Comparison of ENCODE assay signal across 9 mouse cellular contexts in genomic region chr5:23419616-23420170, GRCm38 (mm10). TPM values are rescaled to one million over a fixed set of nuclear protein-coding genes. Genes with fewer than 3 reads are reported as not detected.
DNase-seq lines count a peak whose midpoint lies in the region; ATAC-seq and TF ChIP-seq lines count a peak whose summit lies in the region.
"Had no signal": no experiment of that assay in that cellular context is flagged by ENCODE, and none has a peak within 500 bp of the region (broad histone marks: within the 10 kb centered on the region; RNA-seq: fewer than 3 reads in every experiment).

No protein-coding gene starts in this region.

- H3K9me3 ChIP-seq in CH12.LX (replicated peaks; ENCODE audit: low read length) = no peaks in the 10 kb centered on the region
- no peaks in the 10 kb centered on the region for H3K9me3 ChIP-seq in hindbrain, embryonic 10.5 days
- H3K9me3 ChIP-seq in liver, postnatal 0 days (ENCODE audit: low read length) = no peaks in the 10 kb centered on the region

- H3K36me3 ChIP-seq in CH12.LX (replicated peaks in 1 of 2; ENCODE audit: control insufficient read depth in 1 of 2, insufficient read depth in 1 of 2, low read length in 1 of 2) = peaks cover 19 to 27% of the 10 kb centered on the region in 2 experiments
- H3K36me3 ChIP-seq in hindbrain, embryonic 10.5 days = peaks cover 32% of the 10 kb centered on the region
- peaks cover 21% of the 10 kb centered on the region for H3K36me3 ChIP-seq in liver, postnatal 0 days (replicated peaks; ENCODE audit: insufficient read depth, low read length)

- H3K9ac ChIP-seq in CH12.LX (ENCODE audit: insufficient read depth, low read depth) = peak overlapping the region; percentile 100
- no peak overlapping the region for H3K9ac ChIP-seq in liver, postnatal 0 days (replicated peaks)

- in situ Hi-C loops in CH12.LX (cut with MboI; ENCODE audit: low pct_ligation_motif_present, low pct_unique_long_range_greater_than_20kb, low sequenced_read_pairs) = loop anchor here (5.0 to 25.0 kb wide), 2 partner anchors 33 to 643 kb away; no protein-coding TSS in a partner anchor

- TF ChIP-seq EP300 in CH12.LX (IDR thresholded peaks at IDR 0.05; ENCODE audit: low read length) = no peak
- no peak for TF ChIP-seq EP300 in liver, postnatal 0 days (IDR thresholded peaks at IDR 0.05; ENCODE audit: low read depth)

- H3K27ac ChIP-seq in CH12.LX (ENCODE audit: insufficient read depth, low read depth) = peak overlapping the region; percentile 93
- peak overlapping the region; percentile 17; the same call in 1 of the 2 replicates for H3K27ac ChIP-seq in hindbrain, embryonic 10.5 days
- H3K27ac ChIP-seq in liver, postnatal 0 days (ENCODE audit: low read depth) = peak overlapping the region; percentile 93; the same call in 1 of the 2 replicates

- WGBS in hindbrain, embryonic 10.5 days = 40% methylated on average over 7 of the region's 7 CpGs
- 47% methylated on average over 7 of the region's 7 CpGs for WGBS in liver, postnatal 0 days (ENCODE audit: insufficient replicate concordance)

- dilution Hi-C loops in CH12.LX (cut with MboI; ENCODE audit: extremely low pct_ligation_motif_present, extremely low pct_unique_long_range_greater_than_20kb, low sequenced_read_pairs) = no loop called here

- peak overlapping the region; percentile 74 for H3K4me2 ChIP-seq in CH12.LX (ENCODE audit: insufficient read depth, low read depth, poor library complexity, severe bottlenecking)
- H3K4me2 ChIP-seq in liver, postnatal 0 days (ENCODE audit: low read depth, low read length) = peak overlapping the region; percentile 82

- H3K4me3 ChIP-seq in CH12.LX (replicated peaks in 1 of 3; ENCODE audit: low read depth in 2 of 3, low read length in 2 of 3, poor library complexity in 1 of 3) = no peak overlapping the region
- peak overlapping the region; percentile 62 for H3K4me3 ChIP-seq in hindbrain, embryonic 10.5 days
- 0 out of 2 replicates have a peak overlapping the region, but pooled peaks have one; percentile 66 for H3K4me3 ChIP-seq in liver, postnatal 0 days (ENCODE audit: low read depth, low read length)

- H3K27me3 ChIP-seq in CH12.LX (replicated peaks) = no peaks in the 10 kb centered on the region
- no peaks in the 10 kb centered on the region for H3K27me3 ChIP-seq in hindbrain, embryonic 10.5 days (ENCODE audit: insufficient read depth, poor library complexity, severe bottlenecking)
- no peaks in the 10 kb centered on the region for H3K27me3 ChIP-seq in liver, postnatal 0 days (ENCODE audit: insufficient read depth, low read length)

- TF ChIP-seq RAD21 in CH12.LX (IDR thresholded peaks at IDR 0.05; ENCODE audit: low read depth, low read length) = no peak

- peaks cover 81% of the 10 kb centered on the region for H3K79me2 ChIP-seq in CH12.LX (replicated peaks; ENCODE audit: control insufficient read depth, extremely low read depth, insufficient read depth, poor library complexity, severe bottlenecking)

- no peak for TF ChIP-seq POLR2A in CH12.LX (IDR thresholded peaks at IDR 0.05; ENCODE audit: low read depth, low read length)

- peak; percentile 19 for DNase-seq in heart, adult 11 months
- no peak for DNase-seq in heart, postnatal 36 days
- DNase-seq in CH12.LX (ENCODE audit: extremely low read depth) = no peak
- DNase-seq in hindbrain, embryonic 10.5 days (ENCODE audit: low spot score) = no peak
- no peak for DNase-seq in liver, postnatal 0 days
- DNase-seq in ovary, postnatal 36 days (ENCODE audit: low spot score) = no peak
- no peak for DNase-seq in adrenal gland, adult (ENCODE audit: inconsistent age in 2 of 2, low spot score in 1 of 2)
- no peak for DNase-seq in left cerebral cortex, postnatal 10 days (ENCODE audit: extremely low spot score in 1 of 2, low spot score in 2 of 2)
- DNase-seq: spleen, adult 18-20 months had no signal

- no peak for TF ChIP-seq CTCF in CH12.LX (conservative IDR thresholded peaks at IDR 0.05 in 1 of 2, IDR thresholded peaks at IDR 0.05 in 1 of 2; ENCODE audit: low read depth in 2 of 2, low read length in 2 of 2)
- no peak for TF ChIP-seq CTCF in liver, postnatal 0 days (IDR thresholded peaks at IDR 0.05; ENCODE audit: low read depth)

- intact Hi-C loops in heart, postnatal 36 days (cut with DNase I) = loop anchor here (1.0 to 5.0 kb wide), 5 partner anchors 13 to 238 kb away; no protein-coding TSS in a partner anchor
- intact Hi-C loops in left cerebral cortex, postnatal 10 days (cut with DNase I) = loop anchor here (5.0 kb wide), 1 partner anchor 43 kb away; no protein-coding TSS in a partner anchor

- ATAC-seq in liver, postnatal 0 days = no peak

- H3K4me1 ChIP-seq in CH12.LX (ENCODE audit: control insufficient read depth in 1 of 2, insufficient read depth in 2 of 2) = peaks cover 8 to 61% of the 10 kb centered on the region in 2 experiments
- H3K4me1 ChIP-seq in hindbrain, embryonic 10.5 days (replicated peaks) = peaks cover 60% of the 10 kb centered on the region
- H3K4me1 ChIP-seq in liver, postnatal 0 days (ENCODE audit: insufficient read depth) = peaks cover 20% of the 10 kb centered on the region

TF ChIP-seq in CH12.LX, 34 proteins besides CTCF, POLR2A, EP300 and RAD21:
- TF ChIP-seq SIN3A (IDR thresholded peaks at IDR 0.05; ENCODE audit: low read length) (0 out of 2 replicates have a peak, but pooled peaks have one; percentile 6), TCF12 (IDR thresholded peaks at IDR 0.05; ENCODE audit: low read depth, low read length) (no peak)

RNA-seq across cellular contexts. Expression of gene Kmt2e, which starts 14.5 kb away (rescaled TPM):
- 10 to 100 TPM; 50.1 to 51.5 TPM for total RNA-seq in heart, postnatal 36 days (2021)
- 21.2 and 21.3 TPM in 2 replicates for total RNA-seq in CH12.LX (2012; rRNA removed)
- 7.2 and 10.2 TPM in 2 replicates for total RNA-seq in CH12.LX (2014; rRNA removed)
- 24.6 and 29.7 TPM in 2 replicates for polyA plus RNA-seq in CH12.LX (2012; ENCODE audit: insufficient read length, low read depth)
- 92.9 and 96.0 TPM in 2 replicates for polyA plus RNA-seq in hindbrain, embryonic 10.5 days (2016; fragmentation: Nextera tagmentation; extraction: Ambion mirVana)
- 27.5 and 28.5 TPM in 2 replicates for polyA plus RNA-seq in liver, postnatal 0 days (2015; fragmentation: Nextera tagmentation; extraction: Ambion mirVana)
- 100 to 1,000 TPM; 126 TPM for total RNA-seq in left cerebral cortex, postnatal 10 days (2021)

Comparison
In these comparisons a context has a peak if more than half of its experiments do, and no peak if none do; other contexts are left out.
1. H3K27ac ChIP-seq: peak in every context shown above with its lines; median percentile 93 in CH12.LX; 93 in liver, postnatal 0 days; 17 in hindbrain, embryonic 10.5 days.
2. H3K4me3 ChIP-seq: peak in hindbrain, embryonic 10.5 days (single experiment) and liver, postnatal 0 days (single experiment); none in CH12.LX (0 of 3).